Mouse (Mus musculus) kidney, adult 8-10 months (tissue): ENCODE data around the gene Cmpk1.

ENCODE experiments used
- DNase-seq, 2 experiments: peaks; one replicate each; pipeline ENCODE4 v3.0.0; 2022

The Cmpk1 gene

GRCm38 (mm10) chr4:114942583-114942982, 44.5 kb downstream of the Cmpk1 start:
- no peak for DNase-seq

- no peak for DNase-seq
Observed at GRCm38 (mm10) chr4:114942112-114942511, 44.9 kb downstream of the Cmpk1 start.

GRCm38 (mm10) chr4:114941311-114941710, 45.7 kb downstream of the Cmpk1 start:
- DNase-seq: no peak

GRCm38 (mm10) chr4:114938248-114938647, 48.8 kb downstream of the Cmpk1 start:
- DNase-seq: no peak

- DNase-seq: no peak
Observed at GRCm38 (mm10) chr4:114937459-114938047, 49.5 kb downstream of the Cmpk1 start.

GRCm38 (mm10) chr4:114934188-114934587, 52.9 kb downstream of the Cmpk1 start:
- no peak for DNase-seq

GRCm38 (mm10) chr4:114932747-114933146, 54.3 kb downstream of the Cmpk1 start:
- DNase-seq: no peak

- DNase-seq: no peak
Observed at GRCm38 (mm10) chr4:114929155-114929554, 57.9 kb downstream of the Cmpk1 start.

GRCm38 (mm10) chr4:114925917-114926312, 61.1 kb downstream of the Cmpk1 start, which contains the start of gene Foxe3:
Gene Foxe3 (minus strand): TSS chr4:114926013.
- DNase-seq: no peak

GRCm38 (mm10) chr4:114924971-114925916, 61.8 kb downstream of the Cmpk1 start:
- no peak for DNase-seq

GRCm38 (mm10) chr4:114917091-114917490, 70.0 kb downstream of the Cmpk1 start:
- peak in 1 of 2 experiments; percentile 35 for DNase-seq

- no peak for DNase-seq
Observed at GRCm38 (mm10) chr4:114916056-114916455, 71.0 kb downstream of the Cmpk1 start.

- DNase-seq: peak; percentile 31 to 52
Observed at GRCm38 (mm10) chr4:114913594-114913962, 73.5 kb downstream of the Cmpk1 start.

GRCm38 (mm10) chr4:114912705-114913593, 74.1 kb downstream of the Cmpk1 start:
- DNase-seq: no peak

- no peak for DNase-seq
Observed at GRCm38 (mm10) chr4:114909602-114910484, 77.2 kb downstream of the Cmpk1 start.
